17 mouse cellular contexts compared by ENCODE assay signal in genomic region chr3:149721832-149722231, GRCm38 (mm10).
DNase-seq lines count a peak whose midpoint lies in the region; ATAC-seq and TF ChIP-seq lines count a peak whose summit lies in the region.
"Had no signal": no experiment of that assay in that cellular context is flagged by ENCODE, and none has a peak within 500 bp of the region (broad histone marks: within the 10 kb centered on the region; RNA-seq: fewer than 3 reads in every experiment).

No protein-coding gene starts in this region.

- peak; percentile 20 for DNase-seq in cerebellum, postnatal 10 days
- no peak for DNase-seq in cerebellum, postnatal 25 days
- peak; percentile 52 for DNase-seq in heart, adult 18-20 months
- no peak for DNase-seq in heart, postnatal 36 days
- DNase-seq in brain, embryonic 14.5 days (ENCODE audit: low read depth), result peak; percentile 58
- no peak for DNase-seq in ovary, adult 18-20 months (ENCODE audit: low spot score)
- no peak for DNase-seq in thymus, postnatal 25 days
- DNase-seq: cerebellum, adult 11-12 months; kidney, postnatal 14 days; liver had no signal

- 20% methylated on average over 4 of the region's 4 CpGs for WGBS in heart, embryonic 16.5 days

- TF ChIP-seq POLR2A in brain, embryonic 14.5 days (IDR thresholded peaks at IDR 0.05; ENCODE audit: borderline replicate concordance, extremely low read depth, insufficient read depth, insufficient read length, poor library complexity, severe bottlenecking), result no peak

- intact Hi-C loops in heart, postnatal 36 days (cut with DNase I), result loop anchor here (10.0 kb wide), 1 partner anchor 217 kb away; no protein-coding TSS in a partner anchor

- peak overlapping the region; percentile 87 for H3K27ac ChIP-seq in heart, embryonic 16.5 days (ENCODE audit: low read length)
- H3K27ac ChIP-seq: embryonic facial prominence, embryonic 10.5 days; hindbrain, embryonic 13.5 days had no signal

- no peak overlapping the region for H3K9ac ChIP-seq in heart, embryonic 16.5 days (ENCODE audit: low read length)
- H3K9ac ChIP-seq: hindbrain, embryonic 13.5 days had no signal

- no peak overlapping the region for H3K4me3 ChIP-seq in heart, embryonic 16.5 days (ENCODE audit: low read length)
- H3K4me3 ChIP-seq: embryonic facial prominence, embryonic 10.5 days; hindbrain, embryonic 13.5 days had no signal

- H3K27me3 ChIP-seq in heart, embryonic 16.5 days (ENCODE audit: control insufficient read depth, insufficient read depth, low read length), result no peaks in the 10 kb centered on the region
- H3K27me3 ChIP-seq: CH12.LX; hindbrain, embryonic 13.5 days had no signal

- peak; percentile 91 for ATAC-seq in heart, embryonic 16.5 days (replicated peaks; ENCODE audit: extremely low read depth, insufficient read depth, low FRiP score)
- ATAC-seq: intestine, embryonic 16.5 days; lung, postnatal 0 days had no signal

- no peak for TF ChIP-seq CTCF in brain, embryonic 14.5 days (IDR thresholded peaks at IDR 0.05; ENCODE audit: borderline replicate concordance, extremely low read depth, insufficient read depth, insufficient read length)

- H3K4me1 ChIP-seq in heart, embryonic 16.5 days (ENCODE audit: control insufficient read depth, insufficient read depth, low read length), result peaks cover 33% of the 10 kb centered on the region
- H3K4me1 ChIP-seq: hindbrain, embryonic 13.5 days had no signal

- no peaks in the 10 kb centered on the region; the same call in 1 of the 2 replicates for H3K9me3 ChIP-seq in heart, embryonic 16.5 days (replicated peaks; ENCODE audit: control insufficient read depth, low read length)
- H3K9me3 ChIP-seq: embryonic facial prominence, embryonic 10.5 days; hindbrain, embryonic 13.5 days had no signal

- H3K36me3 ChIP-seq in heart, embryonic 16.5 days (ENCODE audit: control insufficient read depth, insufficient read depth), result no peaks in the 10 kb centered on the region
- H3K36me3 ChIP-seq: embryonic facial prominence, embryonic 10.5 days; hindbrain, embryonic 13.5 days had no signal

- H3K4me2 ChIP-seq in heart, embryonic 16.5 days (ENCODE audit: low read depth, low read length), result peak overlapping the region; percentile 38
- H3K4me2 ChIP-seq: hindbrain, embryonic 13.5 days; midbrain, embryonic 11.5 days had no signal

Comparison
In these comparisons a context has a peak if more than half of its experiments do, and no peak if none do; other contexts are left out.
1. DNase-seq: peak in cerebellum, postnatal 10 days (2 of 2), heart, adult 18-20 months (2 of 2) and brain, embryonic 14.5 days (single experiment); none in cerebellum, postnatal 25 days (0 of 2), heart, postnatal 36 days (0 of 2), ovary, adult 18-20 months (single experiment) and thymus, postnatal 25 days (single experiment).